ENCODE assay signal across 16 mouse cellular contexts in the genomic region with DNA sequence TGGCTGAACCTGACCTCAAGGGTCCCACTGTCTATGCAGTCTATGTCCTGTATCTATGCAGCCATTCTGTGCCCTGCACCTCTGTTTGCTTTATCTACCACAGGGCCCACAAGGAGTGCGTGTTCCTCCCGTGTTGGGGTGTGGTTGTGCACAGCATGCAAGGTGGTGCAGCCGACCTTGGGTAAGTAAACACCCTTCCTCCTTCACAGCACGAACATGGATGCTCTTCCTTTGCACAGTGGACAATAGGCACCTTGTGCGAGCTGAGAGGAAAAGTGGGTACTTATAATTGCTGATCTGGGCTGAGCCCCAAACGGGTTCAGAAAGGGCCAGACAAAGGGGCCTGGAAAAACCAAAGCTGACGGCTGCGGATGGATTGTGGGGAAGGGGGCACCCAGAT.
A peak's percentile ranks its signal among the peaks of the same experiment; 100 is the strongest.
DNase-seq lines count a peak whose midpoint lies in the region; ATAC-seq lines count a peak whose summit lies in the region.
"Had no signal": no experiment of that assay in that cellular context is flagged by ENCODE, and none has a peak within 500 bp of the region (broad histone marks: within the 10 kb centered on the region; RNA-seq: fewer than 3 reads in every experiment).

No protein-coding gene starts in this region.

- H3K4me3 ChIP-seq in forebrain, embryonic 11.5 days (ENCODE audit: low read depth, low read length), result no peak overlapping the region
- H3K4me3 ChIP-seq in forebrain, embryonic 15.5 days, result no peak overlapping the region
- H3K4me3 ChIP-seq in megakaryocyte, embryonic 14.5 days (replicated peaks), result peak overlapping the region; percentile 38
- no peak overlapping the region for H3K4me3 ChIP-seq in embryonic facial prominence, embryonic 13.5 days
- no peak overlapping the region for H3K4me3 ChIP-seq in limb, embryonic 12.5 days (replicated peaks)

- no peak overlapping the region for H3K27ac ChIP-seq in forebrain, embryonic 11.5 days (ENCODE audit: low read depth, low read length)
- H3K27ac ChIP-seq in forebrain, embryonic 15.5 days (replicated peaks), result no peak overlapping the region
- peak overlapping the region; percentile 66; the same call in 1 of the 2 replicates for H3K27ac ChIP-seq in embryonic facial prominence, embryonic 13.5 days
- H3K27ac ChIP-seq in limb, embryonic 12.5 days, result peak overlapping the region; percentile 74

- H3K4me1 ChIP-seq in forebrain, embryonic 11.5 days (replicated peaks; ENCODE audit: control insufficient read depth, insufficient read depth, low read length), result peaks cover 6% of the 10 kb centered on the region; the same call in 1 of the 2 replicates
- H3K4me1 ChIP-seq in forebrain, embryonic 15.5 days, result peaks cover 8% of the 10 kb centered on the region; the same call in 1 of the 2 replicates
- H3K4me1 ChIP-seq in megakaryocyte, embryonic 14.5 days, result peaks cover 29% of the 10 kb centered on the region
- peaks cover 32% of the 10 kb centered on the region for H3K4me1 ChIP-seq in embryonic facial prominence, embryonic 13.5 days
- H3K4me1 ChIP-seq in limb, embryonic 12.5 days (replicated peaks), result peaks cover 21% of the 10 kb centered on the region

- no peaks in the 10 kb centered on the region for H3K36me3 ChIP-seq in forebrain, embryonic 11.5 days (ENCODE audit: control insufficient read depth, insufficient read depth, low read length)
- H3K36me3 ChIP-seq in forebrain, embryonic 15.5 days, result no peaks in the 10 kb centered on the region
- peaks cover 4% of the 10 kb centered on the region for H3K36me3 ChIP-seq in megakaryocyte, embryonic 14.5 days (replicated peaks; ENCODE audit: low read length)
- H3K36me3 ChIP-seq in embryonic facial prominence, embryonic 13.5 days, result no peaks in the 10 kb centered on the region
- no peaks in the 10 kb centered on the region for H3K36me3 ChIP-seq in limb, embryonic 12.5 days

- no peak for ATAC-seq in forebrain, embryonic 11.5 days (replicated peaks; ENCODE audit: low FRiP score)
- no peak for ATAC-seq in forebrain, embryonic 15.5 days (replicated peaks)
- ATAC-seq in megakaryocyte, adult 5-6 weeks (ENCODE audit: poor library complexity, severe bottlenecking), result no peak
- ATAC-seq in embryonic facial prominence, embryonic 13.5 days (ENCODE audit: insufficient number of reproducible peaks, insufficient read depth, low FRiP score, low TSS enrichment, low read depth), result no peak
- ATAC-seq in limb, embryonic 12.5 days (ENCODE audit: insufficient number of reproducible peaks, insufficient read depth, low FRiP score, low TSS enrichment, low read depth), result no peak

- no peak overlapping the region for H3K4me2 ChIP-seq in forebrain, embryonic 11.5 days (ENCODE audit: low read depth, low read length, severe bottlenecking)
- H3K4me2 ChIP-seq in forebrain, embryonic 15.5 days (replicated peaks), result no peak overlapping the region
- H3K4me2 ChIP-seq in embryonic facial prominence, embryonic 13.5 days, result no peak overlapping the region
- no peak overlapping the region for H3K4me2 ChIP-seq in limb, embryonic 12.5 days
- H3K4me2 ChIP-seq: heart, embryonic 11.5 days; liver, embryonic 11.5 days had no signal

- no peaks in the 10 kb centered on the region for H3K27me3 ChIP-seq in forebrain, embryonic 11.5 days (ENCODE audit: control insufficient read depth, insufficient read depth, low read length)
- no peaks in the 10 kb centered on the region for H3K27me3 ChIP-seq in forebrain, embryonic 15.5 days
- peaks cover 55% of the 10 kb centered on the region for H3K27me3 ChIP-seq in megakaryocyte, embryonic 14.5 days (replicated peaks)
- H3K27me3 ChIP-seq in embryonic facial prominence, embryonic 13.5 days, result no peaks in the 10 kb centered on the region
- H3K27me3 ChIP-seq in limb, embryonic 12.5 days, result no peaks in the 10 kb centered on the region

- peak overlapping the region; percentile 5; the same call in 1 of the 2 replicates for H3K9ac ChIP-seq in forebrain, embryonic 11.5 days (ENCODE audit: low read length)
- H3K9ac ChIP-seq in forebrain, embryonic 15.5 days (replicated peaks), result no peak overlapping the region
- no peak overlapping the region for H3K9ac ChIP-seq in embryonic facial prominence, embryonic 13.5 days
- no peak overlapping the region for H3K9ac ChIP-seq in limb, embryonic 12.5 days (replicated peaks)

- no peak for DNase-seq in forebrain, embryonic 11.5 days (ENCODE audit: low spot score)
- no peak for DNase-seq in gastrocnemius, postnatal 25 days
- no peak for DNase-seq in frontal cortex, postnatal 25 days (ENCODE audit: low spot score in 2 of 2)
- DNase-seq: adrenal gland, postnatal 14 days; cerebellum, adult 8-10 months; heart, postnatal 14 days; kidney, postnatal 4 days; lung, adult 2 months; thymus, adult 2 months had no signal

- WGBS in forebrain, embryonic 11.5 days, result 48% methylated on average over 8 of the region's 8 CpGs
- WGBS in forebrain, embryonic 15.5 days, result 23% methylated on average over 8 of the region's 8 CpGs
- 50% methylated on average over 8 of the region's 8 CpGs for WGBS in embryonic facial prominence, embryonic 13.5 days
- 70% methylated on average over 8 of the region's 8 CpGs for WGBS in limb, embryonic 12.5 days

- no peaks in the 10 kb centered on the region; the same call in 1 of the 2 replicates for H3K9me3 ChIP-seq in forebrain, embryonic 11.5 days (ENCODE audit: control insufficient read depth, low read length)
- peaks cover 1% of the 10 kb centered on the region; the same call in 1 of the 2 replicates for H3K9me3 ChIP-seq in forebrain, embryonic 15.5 days
- H3K9me3 ChIP-seq in megakaryocyte, embryonic 14.5 days, result peaks cover 22% of the 10 kb centered on the region
- H3K9me3 ChIP-seq in embryonic facial prominence, embryonic 13.5 days, result 0 out of 2 replicates have a peak, but pooled peaks cover under 1% of the 10 kb centered on the region
- H3K9me3 ChIP-seq in limb, embryonic 12.5 days, result no peaks in the 10 kb centered on the region

Comparison
In these comparisons a context has a peak if more than half of its experiments do, and no peak if none do; other contexts are left out.
1. H3K27ac ChIP-seq: peak in embryonic facial prominence, embryonic 13.5 days (single experiment) and limb, embryonic 12.5 days (single experiment); none in forebrain, embryonic 11.5 days (single experiment) and forebrain, embryonic 15.5 days (single experiment).